ENCODE assay signal across 16 mouse cellular contexts in the genomic region with DNA sequence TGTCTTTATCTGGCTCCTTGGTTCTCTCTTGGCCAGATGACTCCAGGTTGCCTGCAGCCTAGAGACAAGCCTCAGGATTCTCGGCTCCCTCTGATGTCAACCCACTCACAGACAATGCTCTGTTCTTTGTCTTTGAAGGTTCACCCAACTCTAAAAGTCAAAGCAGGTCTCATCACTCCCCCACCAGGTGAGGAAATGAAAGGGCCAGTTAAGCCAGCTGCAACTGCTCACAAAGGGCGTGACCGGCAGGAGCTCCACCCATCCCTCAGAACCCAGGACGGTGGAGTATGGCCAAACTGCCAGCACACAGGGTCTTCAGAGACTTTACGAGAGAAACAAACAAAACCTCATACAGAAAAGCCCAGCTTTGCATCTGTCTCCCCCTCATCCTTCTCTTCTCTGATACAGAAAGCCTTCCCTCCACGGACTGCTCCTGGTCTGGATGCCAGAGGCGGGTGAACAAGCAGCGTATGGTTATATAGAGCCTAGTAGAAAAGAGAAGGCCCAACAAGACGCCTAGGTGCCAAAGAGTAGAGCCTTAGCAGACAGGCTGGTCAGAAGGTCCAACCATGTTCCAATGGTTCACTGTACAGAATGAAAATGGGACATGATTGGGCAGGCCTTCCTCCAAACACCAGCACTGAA. TPM values are rescaled to one million over a fixed set of nuclear protein-coding genes. Genes with fewer than 3 reads are reported as not detected.
DNase-seq lines count a peak whose midpoint lies in the region; ATAC-seq and TF ChIP-seq lines count a peak whose summit lies in the region.
"Had no signal": no experiment of that assay in that cellular context is flagged by ENCODE, and none has a peak within 500 bp of the region (broad histone marks: within the 10 kb centered on the region; RNA-seq: fewer than 3 reads in every experiment).

No protein-coding gene starts in this region.

- H3K9me3 ChIP-seq in forebrain, postnatal 0 days (ENCODE audit: low read length): no peaks in the 10 kb centered on the region
- H3K9me3 ChIP-seq: heart, embryonic 15.5 days; limb, embryonic 12.5 days; megakaryocyte, embryonic 14.5 days; neural tube, embryonic 12.5 days had no signal

- H3K4me3 ChIP-seq in forebrain, postnatal 0 days (ENCODE audit: low read depth, low read length): no peak overlapping the region
- H3K4me3 ChIP-seq: heart, embryonic 15.5 days; limb, embryonic 12.5 days; megakaryocyte, embryonic 14.5 days; neural tube, embryonic 12.5 days had no signal

- ATAC-seq in forebrain, postnatal 0 days: no peak
- ATAC-seq in megakaryocyte, adult 5-6 weeks (ENCODE audit: poor library complexity, severe bottlenecking): no peak

- no peaks in the 10 kb centered on the region for H3K27me3 ChIP-seq in splenic B cell, adult 2 months (ENCODE audit: control insufficient read depth, insufficient read depth, low read length, poor library complexity, severe bottlenecking)
- H3K27me3 ChIP-seq in forebrain, postnatal 0 days (ENCODE audit: insufficient read depth, low read length): no peaks in the 10 kb centered on the region
- H3K27me3 ChIP-seq: heart, embryonic 15.5 days; neural tube, embryonic 12.5 days had no signal

- no peaks in the 10 kb centered on the region for H3K36me3 ChIP-seq in splenic B cell, adult 2 months (ENCODE audit: control insufficient read depth, insufficient read depth, low read length, poor library complexity, severe bottlenecking)
- H3K36me3 ChIP-seq in forebrain, postnatal 0 days (ENCODE audit: insufficient read depth): no peaks in the 10 kb centered on the region
- H3K36me3 ChIP-seq: heart, embryonic 15.5 days; limb, embryonic 12.5 days; neural tube, embryonic 12.5 days had no signal

- DNase-seq in heart, adult 11 months: peak; percentile 84
- DNase-seq in heart, postnatal 10 days: no peak
- DNase-seq in A20 (ENCODE audit: low read depth, low spot score): peak; percentile 77
- peak; percentile 87 for DNase-seq in R1 (ENCODE audit: low read depth, low spot score)
- DNase-seq in splenic B cell, adult 2 months (ENCODE audit: low read depth, low spot score): peak; percentile 28
- DNase-seq in yolk sac, embryonic 10.5 days (ENCODE audit: low spot score): no peak
- DNase-seq in forebrain, postnatal 0 days: no peak
- DNase-seq: adrenal gland, postnatal 36 days; gastrocnemius, postnatal 25 days; kidney, postnatal 25 days; lung, adult 2 months had no signal

- no peak for TF ChIP-seq CTCF in forebrain, postnatal 0 days (IDR thresholded peaks at IDR 0.05; ENCODE audit: low read depth)

- 67% methylated on average over 9 of the region's 9 CpGs for WGBS in forebrain, postnatal 0 days

- no peaks in the 10 kb centered on the region for H3K4me1 ChIP-seq in forebrain, postnatal 0 days (ENCODE audit: insufficient read depth)
- H3K4me1 ChIP-seq: neural tube, embryonic 12.5 days had no signal

- no peak overlapping the region for H3K9ac ChIP-seq in forebrain, postnatal 0 days
- H3K9ac ChIP-seq: heart, embryonic 15.5 days; limb, embryonic 12.5 days; neural tube, embryonic 12.5 days had no signal

- H3K4me2 ChIP-seq in forebrain, postnatal 0 days (ENCODE audit: low read depth): no peak overlapping the region
- H3K4me2 ChIP-seq: heart, embryonic 15.5 days; limb, embryonic 12.5 days; neural tube, embryonic 12.5 days had no signal

- intact Hi-C loops in heart, postnatal 10 days (cut with DNase I): no loop called here

- H3K27ac ChIP-seq in forebrain, postnatal 0 days (ENCODE audit: low read depth, low read length): no peak overlapping the region
- H3K27ac ChIP-seq: heart, embryonic 15.5 days; limb, embryonic 12.5 days; neural tube, embryonic 12.5 days had no signal

RNA-seq across cellular contexts. Expression of a gene that starts 9.8 kb away (rescaled TPM):
- 1 to 10 TPM in 1 of 2 experiments, under 1 TPM in 1; 0.36 to 1.4 TPM for total RNA-seq in heart, postnatal 10 days (2021)
- total RNA-seq in forebrain, postnatal 0 days (2014; rRNA removed): 15.0 and 29.2 TPM in 2 replicates
- 11.4 and 11.7 TPM in 2 replicates for polyA plus RNA-seq in forebrain, postnatal 0 days (2015; fragmentation: Nextera tagmentation; extraction: Ambion mirVana)
- total RNA-seq in megakaryocyte, adult 5-6 weeks (2015): 0.11 TPM in 1 of 2 replicates, not detected in the other
- total RNA-seq in megakaryocyte, adult 5-6 weeks (2017): 0.48 TPM in 1 of 2 replicates, not detected in the other
- total RNA-seq: gastrocnemius, postnatal 25 days had no signal

RNA-seq across cellular contexts. Expression of a gene that starts 27.4 kb away (rescaled TPM):
- 100 to 1,000 TPM; 510 to 554 TPM for total RNA-seq in heart, postnatal 10 days (2021)
- 328 and 431 TPM in 2 replicates for total RNA-seq in forebrain, postnatal 0 days (2014; rRNA removed)
- polyA plus RNA-seq in forebrain, postnatal 0 days (2015; fragmentation: Nextera tagmentation; extraction: Ambion mirVana): 803 and 955 TPM in 2 replicates
- total RNA-seq in megakaryocyte, adult 5-6 weeks (2015): 1,149 and 1,154 TPM in 2 replicates
- 1,039 and 1,264 TPM in 2 replicates for total RNA-seq in megakaryocyte, adult 5-6 weeks (2017)

RNA-seq across cellular contexts. Expression of a gene that starts 27.8 kb away (rescaled TPM):
- total RNA-seq in heart, postnatal 10 days (2021): 100 to 1,000 TPM; 113 to 126 TPM
- total RNA-seq in forebrain, postnatal 0 days (2014; rRNA removed): 213 and 227 TPM in 2 replicates
- polyA plus RNA-seq in forebrain, postnatal 0 days (2015; fragmentation: Nextera tagmentation; extraction: Ambion mirVana): 514 and 653 TPM in 2 replicates
- 179 and 190 TPM in 2 replicates for total RNA-seq in megakaryocyte, adult 5-6 weeks (2015)
- 242 and 272 TPM in 2 replicates for total RNA-seq in megakaryocyte, adult 5-6 weeks (2017)

Comparison
In these comparisons a context has a peak if more than half of its experiments do, and no peak if none do; other contexts are left out.
1. DNase-seq: peak in heart, adult 11 months (single experiment), A20 (single experiment), R1 (single experiment) and splenic B cell, adult 2 months (single experiment); none in heart, postnatal 10 days (0 of 2), yolk sac, embryonic 10.5 days (single experiment) and forebrain, postnatal 0 days (single experiment).